Mouse (Mus musculus): ENCODE results near the gene Plcl1.

DNA sequence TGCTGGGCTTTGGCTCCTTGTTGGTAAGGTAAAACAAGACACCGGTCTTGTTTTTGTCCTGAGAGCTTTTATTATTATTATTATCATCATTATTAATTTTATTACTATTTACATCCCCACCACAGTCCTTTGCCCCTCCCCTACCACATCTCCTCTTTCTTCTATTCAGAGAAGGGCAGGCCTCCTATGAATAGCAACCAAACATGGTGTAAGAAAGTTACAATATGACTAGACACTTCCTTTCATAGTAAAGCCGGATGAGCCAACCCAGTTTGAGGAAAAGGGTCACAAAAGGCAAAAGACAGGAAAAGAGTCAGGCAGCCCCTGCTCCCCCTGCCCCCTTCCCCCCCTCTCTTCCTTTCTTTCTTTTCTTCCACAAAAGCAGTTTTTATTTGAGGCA lies 25.2 kb upstream of the Plcl1 start:
- TF ChIP-seq CTCF (IDR thresholded peaks at IDR 0.05; ENCODE audit: borderline replicate concordance, insufficient read depth, low read depth, low read length) (no peak), POLR2A (IDR thresholded peaks at IDR 0.05; ENCODE audit: borderline replicate concordance, insufficient read depth, low read length) (no peak)

All from cerebellum, adult 2 months (tissue).